Mouse (Mus musculus) inflammation-experienced regulatory T-cells (primary cell): Measurements from ENCODE around the gene Kbtbd12. TPM values are rescaled to one million over a fixed set of nuclear protein-coding genes. Genes with fewer than 3 reads are reported as not detected.

Experiments
- polyA plus RNA-seq, 2 experiments: library from polyadenylated mRNA; unstranded; fragments of 100-300 nt; shearing (Covaris generic); gene quantifications; one replicate each; pipeline ENCODE4 v1.2.1; 2017

Gene Kbtbd12
- polyA plus RNA-seq = under 1 TPM in 1 of 2 experiments, not detected in 1; 0.04 TPM

GRCm38 (mm10) chr6:88637611-88638301 lies at the start of gene Kbtbd12:
TSS of gene Kbtbd12 (minus strand) at chr6:88637950.

DNA sequence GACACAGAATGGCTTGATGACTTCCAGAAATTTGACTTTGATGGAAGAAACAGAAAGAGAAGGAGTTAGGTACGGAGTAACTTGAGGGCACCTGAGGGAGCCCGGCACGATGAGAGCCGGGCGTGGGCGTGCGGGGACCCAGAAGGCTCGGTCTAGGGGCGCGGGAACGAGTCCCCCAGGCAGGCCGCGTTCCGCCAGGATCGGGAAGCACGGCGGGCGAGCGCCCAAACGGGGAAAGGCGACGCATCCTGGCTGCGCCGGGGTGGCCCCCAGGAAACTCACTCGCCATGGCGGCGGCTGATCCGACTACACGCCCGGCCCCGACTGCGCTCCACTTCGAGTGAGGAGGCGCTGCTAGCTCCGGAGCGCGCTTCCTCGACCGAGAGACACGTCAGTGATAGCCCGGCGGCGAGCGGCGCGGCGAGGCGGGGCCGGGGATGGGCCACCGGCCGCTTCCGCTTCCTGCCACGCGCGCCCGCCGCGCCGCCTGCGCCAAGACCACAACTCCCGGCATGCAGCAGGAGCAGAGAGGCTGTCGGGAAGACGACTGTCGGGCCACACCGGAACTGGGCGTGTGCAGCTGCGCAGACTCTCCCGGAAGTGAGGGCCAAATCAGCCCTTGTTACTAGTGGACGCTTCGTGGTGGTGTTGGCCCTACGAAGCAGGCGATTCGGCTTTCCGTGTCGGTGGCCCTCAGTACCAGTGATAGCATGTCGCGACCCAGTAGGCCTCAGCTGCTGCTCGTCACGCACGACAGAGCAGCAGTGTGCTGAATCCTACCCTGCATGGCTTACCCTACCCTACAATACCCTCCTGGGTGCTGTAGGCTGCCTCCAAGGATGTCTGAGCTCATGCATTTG lies 119.1 kb downstream of the Kbtbd12 start, which contains the start of gene Sec61a1:
Gene Sec61a1 (minus strand): TSS at position 502 of the 860 bp plus-strand sequence.

Other genes starting within 250 kb of the Kbtbd12 start
- 10 to 100 TPM; 52.1 to 58.4 TPM for gene Eefsec, start 191.4 kb downstream of the Kbtbd12 start, polyA plus RNA-seq
- 10 to 100 TPM; 69.5 to 77.9 TPM for gene Ruvbl1, start 172.5 kb downstream of the Kbtbd12 start, polyA plus RNA-seq
- gene Sec61a1, start 119.0 kb downstream of the Kbtbd12 start, polyA plus RNA-seq = 100 to 1,000 TPM; 221 to 229 TPM
- gene Mgll, start 86.5 kb upstream of the Kbtbd12 start, polyA plus RNA-seq = 1 to 10 TPM in 1 of 2 experiments, under 1 TPM in 1; 0.20 to 3.9 TPM
- 10 to 100 TPM; 61.4 to 70.9 TPM for gene Abtb1, start 204.0 kb upstream of the Kbtbd12 start, polyA plus RNA-seq
- gene Podxl2, start 237.1 kb upstream of the Kbtbd12 start, polyA plus RNA-seq = 10 to 100 TPM in 1 of 2 experiments, under 1 TPM in 1; 0.78 to 10.6 TPM